Mouse (Mus musculus) induced T-regulatory cell, adult 2 months (primary cell): ENCODE data around the gene Irf1.

ENCODE experiments used
- DNase-seq: peaks from one replicate; pipeline ENCODE4 v3.0.0-alpha.2; 2012; ENCODE audit warnings: low read depth

The Irf1 gene

DNA sequence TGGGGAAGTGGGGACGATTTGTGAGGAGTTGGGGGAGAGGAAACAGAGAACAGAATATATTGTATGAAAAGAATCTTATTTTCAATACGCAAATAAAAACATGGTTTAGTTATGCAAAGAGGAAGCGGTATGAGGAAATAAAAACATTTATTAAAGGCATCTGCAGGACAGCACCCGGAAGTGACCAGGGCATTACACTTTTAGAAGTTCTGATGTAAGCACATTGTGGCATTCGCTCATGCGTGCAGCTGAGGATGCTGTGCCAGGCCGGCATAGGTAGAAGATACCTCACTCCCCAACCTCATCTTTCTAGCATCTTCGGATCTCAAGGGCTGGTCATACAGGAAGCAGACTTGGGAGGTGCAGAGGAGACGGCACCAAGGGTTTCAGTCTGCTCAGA, 13.5 kb downstream of the Irf1 start:
- peak; percentile 31 for DNase-seq

DNA sequence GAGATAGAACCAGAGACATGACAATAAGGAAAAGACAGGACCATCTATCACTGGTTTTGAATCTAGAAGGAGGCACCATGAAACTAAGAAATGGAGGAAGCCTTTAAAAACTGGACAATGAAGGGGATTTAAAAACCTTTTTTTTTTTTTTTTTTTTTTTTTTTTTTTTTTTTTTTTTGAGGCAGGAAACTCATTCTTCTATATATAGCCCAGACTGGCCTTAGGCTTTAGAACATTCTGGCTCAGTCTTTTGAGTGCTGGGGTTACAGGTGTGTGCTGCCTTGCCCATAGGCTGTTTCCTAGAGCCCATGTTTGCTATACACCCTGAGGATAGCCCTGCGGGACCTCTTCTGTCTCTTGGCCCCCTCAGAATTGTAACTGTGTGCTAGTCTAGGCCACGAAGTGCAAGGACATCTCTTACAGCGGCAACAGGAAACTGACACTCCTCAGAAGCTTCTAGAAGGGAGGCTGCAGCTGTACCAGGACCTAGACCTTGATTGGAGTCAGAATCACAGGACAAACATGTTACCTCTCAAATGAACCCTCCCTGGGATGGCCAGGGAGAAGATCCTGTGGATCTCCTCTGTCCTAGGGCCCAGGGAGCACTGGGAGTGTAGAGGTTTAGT, 15.6 kb downstream of the Irf1 start:
- peak; percentile 70 for DNase-seq

DNA sequence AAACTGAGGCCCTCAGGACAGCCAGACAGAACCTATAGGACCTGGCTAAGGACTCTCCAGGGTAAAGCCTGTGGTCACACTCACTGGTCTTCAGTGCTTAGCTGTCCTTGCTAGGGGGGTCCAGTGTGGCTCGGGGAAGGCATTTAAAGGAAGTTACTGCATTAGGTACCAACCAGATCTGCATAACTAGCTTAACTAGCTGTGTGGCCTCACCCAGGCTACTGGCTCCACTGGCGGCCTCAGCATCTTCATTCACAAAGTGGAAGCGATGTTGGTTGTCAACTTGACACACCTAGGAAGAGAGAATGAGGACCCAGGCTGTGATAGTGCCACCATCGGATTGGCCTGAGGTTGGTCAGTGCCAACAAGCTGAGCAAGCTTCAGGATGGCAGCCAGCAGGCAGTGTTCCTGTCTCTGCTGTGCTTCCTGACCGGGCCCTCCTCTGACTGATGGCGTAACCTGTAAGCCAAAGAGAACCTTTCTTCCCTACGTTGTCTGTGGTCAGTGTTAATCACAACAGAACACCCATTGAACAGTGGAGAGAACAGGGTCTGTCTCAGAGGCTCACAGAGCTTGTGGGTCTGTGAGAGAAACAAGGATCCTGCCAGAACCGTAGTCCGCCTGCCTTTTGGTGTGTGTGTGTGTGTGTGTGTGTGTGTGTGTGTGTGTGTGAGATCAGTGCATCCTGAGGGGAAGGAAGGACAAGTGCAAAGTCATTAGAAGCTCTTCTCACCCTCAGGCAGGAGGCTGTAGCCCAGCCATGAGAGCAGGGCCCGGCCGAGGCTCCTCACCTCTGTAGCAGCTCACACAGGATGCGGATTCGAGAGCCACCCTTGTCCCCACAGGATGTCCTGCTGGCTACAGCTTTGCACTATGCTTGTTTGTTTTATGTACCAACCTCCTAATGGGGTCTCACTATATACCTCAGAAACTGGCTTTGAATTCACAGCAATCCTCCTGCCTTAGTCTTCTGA, 16.5 kb downstream of the Irf1 start:
- peak; percentile 60 for DNase-seq

DNA sequence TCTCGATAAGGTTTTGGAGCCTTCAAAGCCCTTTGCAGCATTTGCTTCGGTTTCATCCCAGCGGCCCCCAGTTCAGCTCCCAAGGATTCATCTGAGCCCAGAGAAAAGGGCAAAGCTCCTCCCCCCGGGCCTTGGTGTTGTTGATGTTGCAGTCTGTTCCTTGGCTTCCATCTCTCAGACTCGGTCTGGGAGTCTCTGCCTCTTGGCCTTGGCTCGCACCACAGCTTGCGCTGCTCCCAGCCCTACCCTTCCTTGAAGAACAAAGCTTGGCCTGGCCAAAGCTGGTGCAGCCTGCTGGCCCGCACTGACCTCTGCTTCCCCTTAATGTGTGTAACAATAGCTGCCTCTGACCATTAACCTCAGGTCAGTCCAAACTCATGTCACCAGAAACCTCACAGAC, 18.4 kb downstream of the Irf1 start:
- DNase-seq: no peak

DNA sequence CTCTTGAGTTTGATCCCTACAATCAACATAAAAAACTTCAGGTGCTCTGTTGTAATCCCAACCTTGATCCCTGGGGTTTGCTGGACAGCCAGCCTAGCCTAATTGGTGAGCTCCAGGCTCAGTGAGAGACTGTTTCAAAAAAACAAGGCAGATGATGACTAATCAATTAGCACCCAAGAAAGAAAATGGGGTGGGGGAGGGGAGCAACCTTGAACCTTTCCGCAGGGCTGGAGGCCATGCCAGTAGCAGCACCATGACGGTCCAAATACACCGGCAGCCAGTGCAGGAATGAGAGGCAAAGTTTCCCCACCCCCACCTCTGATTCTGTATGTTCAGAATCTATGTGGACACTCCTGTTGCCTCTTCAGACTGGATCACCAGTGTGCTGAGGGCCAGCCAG, 19.5 kb downstream of the Irf1 start:
- DNase-seq: no peak

DNA sequence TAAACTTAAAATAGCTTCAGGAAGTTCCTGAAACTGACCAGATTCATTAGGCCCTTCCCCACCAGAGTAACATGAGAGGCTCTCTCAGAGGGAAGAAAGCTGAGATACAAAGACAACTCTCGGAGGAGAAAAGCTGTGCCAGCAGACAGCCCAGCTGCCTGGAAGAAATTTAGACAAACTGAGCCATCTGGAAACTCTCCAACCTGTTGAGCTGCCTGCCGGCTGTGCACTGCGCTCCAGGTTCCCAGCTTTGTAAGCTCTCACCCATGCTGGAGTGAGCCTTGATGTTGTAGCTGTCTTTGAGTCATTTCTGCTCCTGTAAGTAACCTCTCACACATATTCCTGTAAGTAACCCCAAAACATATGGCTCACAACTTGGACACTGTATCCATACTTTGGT, 23.2 kb downstream of the Irf1 start:
- no peak for DNase-seq

DNA sequence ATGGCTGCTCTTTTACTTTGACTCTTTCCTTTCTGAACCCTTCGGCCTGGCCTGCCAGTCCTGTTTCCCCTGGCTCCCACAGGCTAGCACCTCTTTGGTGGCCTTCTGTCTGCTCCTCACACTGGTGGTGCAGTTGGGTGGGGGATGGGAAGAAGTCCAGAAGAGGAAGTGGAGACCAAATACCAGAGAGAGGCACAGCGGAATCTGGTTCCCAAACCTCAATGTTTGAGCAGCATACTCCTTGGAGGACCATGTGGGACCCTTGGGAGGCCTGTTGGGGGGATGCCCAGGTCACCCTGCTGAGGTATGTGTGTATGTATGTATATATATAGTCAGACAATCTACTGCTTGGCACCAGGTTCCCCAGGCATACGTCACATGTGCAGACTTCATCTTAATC, 24.2 kb downstream of the Irf1 start:
- DNase-seq: peak; percentile 42

DNA sequence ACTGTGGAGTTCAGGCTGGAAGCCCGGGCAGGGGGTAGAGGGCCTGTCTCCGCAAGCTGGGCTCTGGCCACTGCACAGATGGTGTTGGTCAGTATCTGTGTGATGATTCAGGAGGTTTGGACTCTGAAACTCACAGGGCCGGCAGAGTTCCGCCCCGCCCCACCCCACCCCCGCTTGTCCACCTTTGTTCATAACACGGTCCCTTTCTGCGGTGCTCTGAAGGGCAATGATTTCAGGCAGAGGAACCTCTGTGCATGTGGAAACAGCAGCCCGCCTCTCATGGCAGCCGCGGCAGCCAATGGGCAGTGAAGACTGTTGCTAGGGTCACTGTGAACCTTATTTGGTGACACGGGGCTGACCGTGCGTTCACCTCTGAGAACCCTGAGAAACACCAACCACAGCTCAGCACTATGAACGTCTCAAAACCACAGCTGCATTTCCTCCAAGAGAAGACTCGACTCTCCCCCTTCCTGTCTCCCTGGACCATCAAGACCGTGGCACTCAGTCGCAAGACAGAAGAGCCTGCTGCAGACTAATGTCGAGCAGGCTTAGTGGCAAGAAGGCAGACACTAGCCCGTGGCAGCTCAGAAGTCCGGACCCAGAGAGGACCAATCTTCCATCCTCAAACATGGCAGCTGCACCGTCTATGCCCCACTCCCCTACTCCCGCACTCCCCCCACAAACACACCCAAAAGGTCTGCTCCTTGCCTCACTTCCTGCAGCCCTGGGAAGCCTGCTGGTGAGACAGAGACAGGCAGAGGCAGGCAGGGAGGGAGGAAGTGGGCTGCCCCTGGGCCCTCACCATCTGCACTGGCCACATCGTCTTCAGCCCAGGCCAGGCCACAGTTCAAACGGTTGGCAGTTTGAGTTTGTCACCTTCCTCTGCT, 25.1 kb downstream of the Irf1 start:
- DNase-seq: peak; percentile 90

DNA sequence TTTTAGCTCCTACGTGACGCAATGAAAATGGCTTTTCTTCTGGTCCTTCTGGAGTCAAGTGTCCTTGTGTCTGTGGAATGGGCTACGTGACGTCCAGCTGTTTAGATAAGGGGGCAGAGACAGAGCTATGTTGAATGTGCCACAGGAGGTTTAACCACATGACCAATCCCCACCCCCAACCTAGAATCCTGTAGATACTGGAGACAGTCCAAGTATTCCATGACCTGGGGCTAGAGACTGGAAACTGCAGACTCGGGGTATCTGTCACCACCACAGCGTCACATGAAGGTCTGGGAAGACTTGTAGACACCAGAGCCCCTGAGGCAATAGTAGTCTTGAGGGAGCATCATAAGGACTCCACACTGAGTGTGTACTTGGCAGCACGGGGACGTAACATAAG, 26.0 kb downstream of the Irf1 start:
- peak; percentile 34 for DNase-seq

DNA sequence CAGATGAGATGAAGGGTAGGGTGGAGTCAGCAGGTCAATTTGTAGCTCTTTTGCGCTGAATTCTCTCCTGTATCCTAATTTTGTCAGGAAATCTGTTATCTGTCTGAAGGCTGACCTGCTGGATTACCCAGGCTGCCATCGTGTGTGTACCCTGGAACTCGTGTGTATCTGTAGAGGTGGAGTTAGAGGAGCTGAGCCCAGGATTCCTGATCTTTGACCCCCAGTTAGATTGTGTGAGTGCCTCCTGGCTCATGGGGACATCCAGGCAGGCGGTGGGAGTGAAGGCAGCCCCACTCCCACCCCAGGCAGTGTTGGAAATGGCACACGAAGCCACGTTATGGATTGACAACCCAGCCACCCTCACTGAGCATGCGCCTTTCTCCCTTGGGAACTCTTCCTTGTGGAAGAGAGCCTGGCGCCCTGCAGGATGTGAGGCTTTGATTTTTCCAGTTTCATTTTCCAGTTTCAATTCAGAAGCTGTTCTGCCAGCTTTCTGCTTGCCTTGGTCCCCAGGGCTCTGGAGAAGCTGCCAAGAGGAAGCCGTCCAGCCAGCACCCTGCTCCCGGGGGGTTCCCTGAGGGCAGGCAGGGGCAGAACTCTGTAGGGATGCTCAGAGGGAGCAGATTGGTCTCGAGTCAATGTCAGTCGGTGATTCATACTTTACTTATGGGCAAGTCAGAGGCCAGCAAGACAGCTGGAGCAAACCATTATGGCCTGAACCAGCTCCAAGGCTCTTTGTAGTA, 26.8 kb downstream of the Irf1 start:
- DNase-seq: no peak

DNA sequence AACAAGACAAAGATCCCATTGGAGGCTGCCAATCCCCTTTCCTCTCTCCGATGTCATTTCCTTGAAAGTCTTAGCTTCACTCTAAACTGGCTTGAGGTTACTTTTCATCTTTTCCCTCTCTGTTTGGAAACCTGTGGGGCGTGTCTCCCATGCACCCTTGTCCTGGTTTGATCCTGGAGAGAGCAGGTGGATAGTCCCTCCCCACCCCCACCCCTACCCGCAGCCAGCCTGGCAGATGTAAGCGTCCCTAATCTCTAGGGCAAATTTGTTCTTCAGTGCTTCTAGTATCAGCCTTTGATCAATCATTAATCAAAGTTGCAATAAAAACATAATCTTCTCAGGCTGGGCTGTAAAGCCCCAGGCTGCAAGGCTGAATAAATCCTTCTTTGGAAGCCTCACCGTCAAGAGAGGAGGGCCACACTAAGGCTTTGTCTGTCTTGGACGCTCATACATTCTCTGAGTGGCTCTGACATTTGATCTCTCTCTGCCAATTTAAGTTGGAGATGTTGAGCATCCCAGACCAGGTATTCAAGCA, 27.6 kb downstream of the Irf1 start:
- DNase-seq: no peak

DNA sequence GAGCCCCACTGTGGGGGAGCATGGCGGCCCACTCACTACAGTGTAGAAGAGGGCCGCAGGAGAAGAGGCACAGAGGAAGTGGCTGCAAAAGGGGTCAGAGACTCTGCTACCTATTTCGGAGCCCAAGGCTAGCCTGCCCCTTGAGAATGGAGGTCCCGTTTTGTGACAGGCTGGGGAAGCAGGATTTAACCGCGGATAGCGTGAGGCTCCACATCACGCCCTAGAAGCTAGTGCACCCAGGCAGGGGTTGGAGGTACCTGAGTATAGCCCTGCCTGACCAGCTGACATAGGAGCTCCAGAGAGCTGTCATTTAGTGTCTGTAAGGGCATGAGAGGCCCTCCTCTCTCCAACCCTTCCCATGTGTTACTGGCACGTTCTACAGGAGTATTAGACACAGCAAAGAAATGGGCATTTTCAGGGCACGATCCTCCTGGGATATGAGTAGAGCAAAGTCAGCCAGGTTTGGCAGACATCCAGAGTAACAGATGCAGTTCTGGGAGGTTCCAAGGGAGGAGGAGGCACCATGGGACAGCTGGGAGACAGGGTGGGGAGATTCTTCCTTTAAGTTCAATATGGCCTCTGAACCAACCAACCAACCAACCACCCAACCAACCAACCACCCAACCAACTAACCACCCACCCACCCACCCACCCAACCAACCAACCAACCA, 28.4 kb downstream of the Irf1 start:
- DNase-seq: no peak

DNA sequence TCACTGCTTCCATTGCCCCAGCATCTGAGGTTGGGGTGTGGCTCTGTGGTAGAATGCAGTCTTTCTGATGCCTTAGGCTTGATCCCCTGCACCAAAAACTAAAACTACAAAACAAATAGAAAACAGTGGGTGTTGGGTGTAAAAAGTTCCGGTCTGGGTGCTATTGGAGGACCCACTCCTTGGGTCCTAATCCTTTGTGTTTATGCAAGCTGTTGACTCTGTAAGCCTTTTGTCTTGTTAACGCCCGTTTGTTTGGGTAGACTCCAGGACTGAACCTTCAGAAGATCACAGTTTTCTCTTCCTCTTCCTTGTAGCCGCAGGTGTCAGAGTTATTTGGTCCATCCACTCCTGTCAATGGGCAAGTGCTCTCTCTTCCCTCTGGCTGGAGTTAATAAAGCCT, 30.2 kb downstream of the Irf1 start:
- DNase-seq: no peak

DNA sequence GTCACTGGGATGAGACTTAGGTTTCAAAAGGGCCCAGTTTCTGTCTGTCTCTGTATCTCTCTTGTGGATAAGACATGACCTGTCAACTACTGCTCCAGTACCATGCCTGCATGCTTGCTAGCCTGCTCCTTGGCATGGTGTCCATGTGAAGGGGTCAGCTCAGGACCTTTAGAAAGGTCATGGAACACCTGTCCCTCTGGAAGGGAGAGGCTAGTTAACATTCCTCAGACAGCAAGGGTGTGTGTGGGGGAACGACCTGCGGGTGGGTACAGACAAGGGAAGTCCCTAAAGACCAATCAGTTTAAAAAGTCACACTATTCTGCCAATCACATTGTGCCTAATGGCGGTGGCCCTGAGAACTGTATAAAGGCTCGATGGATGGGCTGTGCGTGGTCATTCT, 31.2 kb downstream of the Irf1 start:
- DNase-seq: no peak

DNA sequence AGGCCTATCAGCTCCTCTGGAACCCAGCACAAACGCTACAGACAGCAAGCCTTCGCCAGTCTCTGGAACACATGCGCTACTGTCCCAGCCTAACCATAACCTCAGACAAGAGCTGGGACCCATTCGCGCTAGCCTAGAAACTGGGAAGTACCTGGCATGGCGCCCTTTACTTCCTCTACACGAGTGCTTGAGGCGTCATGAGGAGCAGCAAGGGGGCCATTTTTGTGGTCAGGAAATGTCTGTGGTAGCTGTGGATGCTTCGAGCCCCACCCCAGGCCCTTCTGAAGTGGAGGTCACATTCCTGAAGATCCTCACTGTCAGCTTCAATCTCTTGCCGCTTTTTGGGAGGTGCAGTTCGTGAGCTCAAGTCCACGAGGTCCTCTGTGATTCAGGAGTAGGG, 33.3 kb downstream of the Irf1 start:
- DNase-seq: peak; percentile 72

DNA sequence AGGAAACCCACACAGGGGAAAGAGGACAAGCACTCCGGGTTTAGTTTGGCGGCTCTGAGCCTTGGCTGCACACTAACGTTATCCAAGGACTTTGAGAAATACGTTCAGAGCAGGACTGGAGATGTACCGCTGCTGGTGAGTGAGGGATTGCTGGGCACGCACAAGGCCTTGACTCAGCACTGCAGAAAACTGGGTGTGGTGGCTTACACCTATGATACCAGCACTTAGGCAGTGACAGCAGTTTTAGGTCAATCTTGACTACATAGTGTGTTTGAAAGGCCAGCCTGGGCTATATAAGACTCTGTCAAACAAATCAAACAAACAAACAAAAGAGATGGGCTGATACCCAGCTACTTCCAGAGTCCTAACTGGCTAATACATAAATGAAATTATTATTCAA, 33.7 kb downstream of the Irf1 start:
- DNase-seq: peak; percentile 61

DNA sequence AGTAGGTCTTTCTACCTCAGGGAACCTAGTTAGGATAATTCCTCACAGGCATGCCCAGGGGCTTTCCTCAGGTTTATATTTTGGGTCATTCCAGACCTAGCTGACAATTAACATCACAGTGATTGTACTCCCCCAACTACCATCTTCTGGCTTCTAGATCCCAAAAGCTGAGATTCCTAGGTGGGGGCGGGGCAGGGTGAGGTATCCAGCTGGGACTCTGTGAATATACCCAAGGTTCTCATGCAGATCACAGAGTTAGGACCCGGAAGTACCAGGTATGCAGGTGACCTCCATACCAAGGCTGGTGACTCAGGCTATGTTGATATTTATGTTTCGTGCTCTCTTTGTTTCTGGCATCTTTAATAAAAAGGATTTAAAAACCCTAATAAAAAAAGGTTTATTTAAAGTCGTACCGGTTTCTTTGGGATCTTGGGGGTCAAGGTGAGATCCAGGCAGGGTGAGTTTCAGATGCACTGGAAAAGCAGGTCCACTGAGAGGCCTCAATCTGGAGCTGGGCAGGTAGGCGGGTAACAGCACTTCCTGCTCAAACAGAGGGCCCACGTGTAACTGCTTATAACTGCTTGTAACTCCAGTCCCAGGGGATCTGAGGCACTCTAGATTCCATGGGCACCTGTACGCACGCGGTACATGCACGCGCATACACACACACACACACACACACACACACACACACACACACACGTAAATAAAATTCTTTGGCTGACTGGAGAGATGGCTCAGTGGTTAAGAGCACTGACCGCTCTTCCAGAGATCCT, 34.9 kb downstream of the Irf1 start:
- DNase-seq: no peak

DNA sequence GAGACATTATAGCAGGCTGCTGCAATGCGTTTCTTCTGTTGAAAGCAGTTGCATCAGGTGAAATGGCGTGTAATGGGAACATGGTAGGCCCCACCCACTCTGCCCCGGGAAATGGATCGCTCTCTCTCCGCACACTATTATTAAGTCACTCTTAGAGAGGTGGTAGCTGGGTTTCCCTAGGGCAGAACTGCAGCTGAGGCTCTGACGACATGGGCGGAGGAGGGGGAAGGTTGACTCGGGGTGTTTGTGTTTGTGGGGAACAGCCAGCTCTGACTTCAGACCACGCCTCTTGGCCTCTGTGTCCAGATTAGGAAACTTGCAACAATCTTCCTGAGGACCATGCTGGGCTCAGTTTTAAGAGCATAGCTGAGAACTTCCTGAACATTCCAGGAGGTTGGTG, 36.0 kb downstream of the Irf1 start:
- DNase-seq: peak; percentile 42

DNA sequence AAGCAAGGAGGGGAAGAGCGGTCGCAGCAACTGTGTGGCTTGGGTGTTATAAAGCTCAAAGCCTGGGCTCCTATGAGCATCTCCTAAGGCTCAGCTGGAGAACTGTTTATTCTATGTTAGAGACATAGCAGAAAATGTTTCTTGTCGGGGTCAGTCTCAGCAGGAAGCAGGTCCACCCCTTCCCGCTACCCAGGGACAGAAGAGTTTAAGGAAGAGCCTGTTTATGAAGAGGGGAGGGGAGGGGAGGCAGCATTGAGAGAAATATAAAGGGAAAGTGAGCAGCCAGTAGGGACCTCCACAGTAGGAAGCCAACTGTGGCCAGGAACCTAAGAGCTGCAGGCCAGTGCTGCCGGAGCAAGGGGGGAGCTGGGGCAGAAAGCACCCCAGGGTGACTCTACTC, 39.5 kb downstream of the Irf1 start:
- DNase-seq: no peak

DNA sequence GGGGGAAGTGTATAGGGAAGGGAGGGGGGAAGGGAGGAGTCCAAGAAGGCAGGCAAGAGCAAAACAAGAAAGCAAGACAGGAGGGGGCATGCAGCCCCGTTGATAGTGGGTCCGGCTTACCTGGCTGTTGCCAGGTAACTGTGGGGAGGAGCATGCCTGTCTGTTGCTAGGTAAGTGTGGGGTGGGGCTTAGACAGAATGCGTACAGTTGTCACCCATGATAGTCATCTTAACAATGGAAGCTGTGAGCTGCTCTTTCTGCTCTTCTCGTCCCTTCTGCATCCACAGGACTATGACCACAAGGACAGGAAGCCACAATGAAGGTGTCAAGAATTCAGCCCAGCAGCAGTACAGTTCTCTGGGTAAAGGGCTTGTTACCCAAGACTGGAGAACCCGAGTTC, 40.3 kb downstream of the Irf1 start:
- peak; percentile 69 for DNase-seq
